Mouse (Mus musculus) ovary, adult 18-20 months (tissue): ENCODE measurements at regions not wholly inside any gene's neighbourhood (a gene's known extent, or its start where the extent isn't known, plus 50 kb on each side); places are given as distances from the start of the nearest gene placed in this dataset.

ENCODE experiments used
- DNase-seq: peaks from one replicate; pipeline ENCODE4 v3.0.0; 2022; ENCODE audit warnings: low spot score, mixed read lengths

DNA sequence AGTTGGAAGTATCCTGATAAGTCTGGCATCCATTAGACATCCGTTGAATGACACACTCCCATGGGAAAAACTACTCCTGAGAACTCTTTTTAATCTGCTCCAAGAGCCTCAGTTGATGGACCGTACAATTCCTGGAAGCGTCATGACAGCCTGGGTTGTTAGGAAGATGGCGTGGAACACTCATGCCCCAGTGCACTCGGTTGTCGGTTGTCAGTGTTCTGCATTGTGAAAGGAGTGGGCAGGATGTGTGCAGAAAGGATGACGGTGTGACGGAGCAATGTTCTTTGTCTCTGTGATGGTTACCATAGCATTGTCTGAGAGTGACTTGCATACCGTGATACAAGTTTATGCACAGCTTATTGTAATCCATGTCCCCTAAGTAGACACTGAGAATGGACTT, 164.4 kb downstream of the Slc30a10 start:
- no peak for DNase-seq

DNA sequence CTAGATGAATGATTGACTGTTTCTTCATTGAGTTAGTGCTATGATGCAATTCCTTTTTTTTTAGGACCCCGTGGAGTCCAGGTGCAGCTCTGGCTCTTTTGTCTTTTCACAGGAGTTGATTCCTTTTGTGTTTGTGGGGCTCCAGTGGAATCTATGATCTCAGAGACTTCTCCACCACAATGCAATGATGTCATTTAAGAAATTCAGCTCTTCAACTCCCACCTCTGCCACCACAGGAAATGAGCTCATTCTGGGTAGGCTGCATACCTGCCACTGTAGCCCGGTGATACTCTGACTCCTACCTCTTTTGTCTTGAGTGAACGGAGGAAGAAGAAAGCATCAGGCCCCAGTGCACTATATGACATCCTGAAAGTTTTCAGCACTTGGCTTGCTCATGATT, 173.8 kb downstream of the Slc30a10 start:
- DNase-seq, result no peak

DNA sequence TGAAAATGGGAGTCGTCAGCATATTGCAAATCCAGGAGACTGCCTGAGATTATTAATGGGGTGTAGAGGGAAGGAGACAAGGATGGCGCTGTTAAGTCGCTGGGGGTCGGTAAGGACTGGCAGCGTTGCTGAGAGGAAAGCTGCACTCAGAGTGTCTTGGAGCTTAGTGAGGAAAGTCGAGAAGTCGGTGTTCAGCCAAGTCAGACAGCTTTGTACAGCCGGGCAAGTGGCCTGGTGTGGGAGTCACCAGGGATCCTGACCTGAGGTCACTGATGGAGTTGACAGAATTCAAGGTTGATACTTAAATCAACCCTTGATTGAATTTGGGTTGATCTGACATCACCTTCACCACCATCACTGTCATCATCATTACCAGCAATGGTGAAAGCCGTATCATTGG, 175.3 kb downstream of the Slc30a10 start:
- DNase-seq, result no peak

DNA sequence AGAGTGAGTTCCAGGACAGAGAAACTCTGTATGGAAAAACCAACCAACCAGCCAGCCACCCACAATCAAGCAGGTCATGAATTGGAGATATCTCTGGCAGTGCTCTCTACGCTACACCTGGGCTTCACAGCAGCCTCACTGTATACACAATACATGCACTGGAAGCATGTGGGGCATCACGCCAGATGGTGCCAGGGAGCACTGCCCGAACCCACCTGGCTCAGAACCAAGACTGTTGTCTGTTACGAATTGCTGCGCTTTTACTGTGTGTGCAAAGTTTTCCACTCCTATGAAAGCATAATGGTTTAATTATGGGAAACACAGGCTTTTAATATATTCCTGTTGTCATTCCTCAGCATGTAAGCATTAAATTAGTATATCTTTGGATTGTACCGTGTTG, 184.0 kb downstream of the Slc30a10 start:
- no peak for DNase-seq

DNA sequence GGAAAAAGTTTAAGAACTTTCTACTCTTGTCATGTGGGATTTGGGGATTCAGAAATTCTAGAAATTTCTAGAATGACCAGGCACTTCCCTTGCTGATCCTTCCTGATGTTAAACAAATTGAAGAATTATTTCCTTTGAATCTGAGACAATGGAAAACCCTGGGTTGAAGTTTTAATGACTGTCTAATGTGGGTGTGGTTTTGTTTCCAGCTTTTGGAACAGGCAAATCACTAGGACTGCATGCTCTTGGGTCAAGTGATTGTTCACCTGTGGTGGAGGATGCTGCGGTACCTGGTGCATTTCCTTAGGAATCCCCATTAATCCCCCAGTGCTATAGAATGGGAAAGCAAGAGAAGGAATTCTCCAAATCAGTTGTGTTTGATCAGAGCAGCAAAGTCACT, 184.8 kb downstream of the Slc30a10 start:
- no peak for DNase-seq

DNA sequence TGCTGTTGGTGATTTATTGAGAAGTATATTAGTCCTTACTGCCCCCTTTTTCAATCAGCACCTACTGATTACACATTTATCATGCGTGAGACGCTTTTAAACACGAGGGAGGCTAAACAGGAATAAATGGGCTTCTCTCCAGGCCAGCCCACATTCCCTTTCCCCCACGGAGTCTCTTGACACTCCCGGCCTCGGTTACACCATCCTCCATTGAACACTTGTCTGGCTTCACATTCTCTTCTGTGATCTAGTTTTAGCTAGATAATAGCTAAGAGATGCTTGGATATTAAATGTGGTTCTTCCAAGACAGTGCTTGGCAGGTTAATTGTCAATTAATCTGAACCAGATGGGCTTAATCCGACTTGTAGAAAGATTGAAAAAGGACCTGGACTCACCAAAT, 189.4 kb downstream of the Slc30a10 start:
- no peak for DNase-seq

DNA sequence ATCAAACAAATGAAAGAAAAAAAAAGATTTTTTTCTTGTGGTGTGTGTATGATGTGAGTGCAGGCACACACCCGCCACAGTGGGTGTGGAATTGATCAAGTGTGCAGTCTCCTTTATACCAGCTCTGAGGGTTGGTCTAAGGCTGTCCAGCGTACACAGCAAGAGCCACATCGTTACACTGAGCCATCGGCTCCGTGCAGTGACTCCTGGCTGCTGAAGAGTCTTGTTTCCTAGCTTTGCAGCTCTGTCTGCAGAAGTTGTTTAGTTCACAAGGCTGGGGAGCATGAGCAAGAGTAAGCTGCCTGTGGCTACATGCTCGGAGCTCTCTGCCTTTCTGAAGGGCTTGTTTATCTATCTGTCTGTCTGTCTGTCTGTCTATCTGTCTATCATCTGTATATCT, 193.5 kb downstream of the Slc30a10 start:
- DNase-seq, result no peak

DNA sequence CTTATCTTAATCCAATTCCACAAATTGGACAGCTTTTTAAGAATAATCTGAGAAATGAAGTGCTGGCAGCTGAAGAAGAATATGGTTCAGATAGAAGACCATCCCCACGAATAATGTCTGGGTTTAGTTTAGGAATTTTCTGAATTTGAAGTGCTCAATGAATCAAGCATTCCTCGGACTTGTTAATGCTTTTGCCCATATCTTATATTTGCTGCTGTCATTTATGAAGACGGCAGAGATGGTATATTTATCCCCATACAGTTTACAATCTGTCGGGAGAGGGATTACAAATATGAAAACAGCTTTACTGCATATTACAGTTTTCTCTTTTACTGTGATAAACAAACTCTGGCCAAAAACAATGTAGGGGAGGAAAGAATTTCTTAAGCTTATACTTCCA, 194.3 kb downstream of the Slc30a10 start:
- no peak for DNase-seq

DNA sequence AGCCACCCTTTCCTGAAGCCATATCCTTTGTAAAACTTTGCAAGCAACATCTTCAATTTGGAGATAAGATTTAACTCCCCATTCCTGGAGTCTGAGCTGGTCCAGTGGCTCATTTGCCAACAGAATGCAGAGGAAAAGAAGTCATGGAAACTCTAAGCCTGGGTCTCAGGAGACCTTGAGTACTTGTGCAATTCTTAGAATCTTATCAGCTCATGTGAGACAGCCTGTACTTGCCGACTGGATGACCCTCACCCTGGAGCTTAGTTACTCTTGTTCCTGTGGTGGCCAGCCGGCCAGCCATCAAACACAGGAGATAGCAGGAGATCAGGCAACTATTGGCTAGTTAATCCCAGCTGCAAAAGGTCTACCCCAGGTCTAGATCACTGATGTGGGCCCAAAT, 196.3 kb downstream of the Slc30a10 start:
- peak; percentile 57 for DNase-seq

DNA sequence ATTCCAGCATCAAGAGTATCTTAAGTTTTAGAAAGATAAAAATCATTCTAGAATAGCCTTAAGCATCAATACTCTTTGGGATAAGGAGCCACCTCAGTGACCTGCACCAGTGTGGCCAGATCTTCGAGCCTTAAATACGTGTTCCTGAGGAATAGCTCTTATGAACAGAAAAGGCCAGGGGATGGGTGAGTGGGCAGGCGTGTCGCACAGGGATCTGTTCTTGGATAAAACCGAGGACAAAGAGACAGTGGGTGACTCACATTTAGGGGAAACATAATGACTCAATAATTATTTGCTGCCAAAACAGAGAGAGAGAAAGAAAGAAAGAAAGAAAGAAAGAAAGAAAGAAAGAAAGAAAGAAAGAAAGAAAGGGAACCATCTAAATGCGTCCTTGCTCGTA, 200.4 kb downstream of the Slc30a10 start:
- DNase-seq, result no peak

DNA sequence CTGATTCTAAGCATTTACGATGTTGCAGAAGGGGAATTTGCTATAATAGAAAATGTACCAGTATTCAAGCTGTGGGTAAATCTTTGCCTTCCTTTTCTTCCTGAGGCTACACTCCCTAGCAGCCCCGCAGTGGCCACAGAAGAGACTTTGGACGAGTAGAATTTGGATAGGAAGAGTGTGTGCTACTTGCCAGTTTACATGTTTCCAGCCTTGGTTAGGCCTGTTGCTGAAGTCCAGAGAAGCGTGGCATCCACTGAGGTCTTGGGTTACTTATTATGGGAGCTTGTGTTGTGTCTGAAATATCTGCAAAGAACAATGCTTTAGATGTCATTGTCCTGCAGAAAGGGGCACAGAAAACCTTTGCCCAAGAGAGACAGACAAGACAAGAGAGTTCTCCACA, 200.8 kb downstream of the Slc30a10 start:
- DNase-seq, result no peak

DNA sequence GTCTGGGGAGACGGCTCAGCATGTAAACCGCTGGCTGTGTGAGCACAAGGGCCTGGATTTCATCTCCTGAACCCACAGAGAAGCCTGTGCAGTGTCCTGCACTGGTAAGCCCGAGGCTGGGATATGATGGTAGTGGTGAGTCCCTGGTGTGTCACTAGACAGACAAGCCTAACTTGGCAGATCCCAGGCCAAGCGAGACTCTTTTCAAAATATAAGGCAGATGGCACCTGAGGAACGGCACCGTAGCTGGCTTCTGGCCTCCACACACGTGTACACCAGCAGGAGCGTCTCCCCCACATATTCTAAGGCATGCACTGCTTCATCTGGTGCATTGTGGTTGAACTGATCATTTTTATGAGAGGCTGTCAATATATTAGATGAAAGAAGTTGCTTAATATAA, 202.6 kb downstream of the Slc30a10 start:
- no peak for DNase-seq

DNA sequence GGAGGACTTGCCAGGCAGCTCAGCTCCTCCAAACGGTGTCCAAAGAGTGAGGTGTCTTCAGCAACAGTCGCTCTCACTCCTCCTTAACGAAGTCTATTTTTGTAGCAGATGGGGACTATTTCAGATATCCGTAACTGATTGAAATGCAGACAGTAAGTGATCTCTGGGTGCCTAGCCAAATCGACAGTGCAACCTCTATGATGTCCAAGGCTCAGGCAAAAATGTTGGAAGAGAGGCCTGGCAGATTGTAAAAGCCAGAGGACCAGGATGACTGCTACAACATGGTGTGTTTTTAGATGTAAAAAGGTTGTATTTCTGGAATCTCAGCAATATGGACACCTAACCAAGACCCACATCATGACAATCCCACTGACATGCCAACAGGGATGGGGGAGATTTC, 204.8 kb downstream of the Slc30a10 start:
- DNase-seq, result no peak

DNA sequence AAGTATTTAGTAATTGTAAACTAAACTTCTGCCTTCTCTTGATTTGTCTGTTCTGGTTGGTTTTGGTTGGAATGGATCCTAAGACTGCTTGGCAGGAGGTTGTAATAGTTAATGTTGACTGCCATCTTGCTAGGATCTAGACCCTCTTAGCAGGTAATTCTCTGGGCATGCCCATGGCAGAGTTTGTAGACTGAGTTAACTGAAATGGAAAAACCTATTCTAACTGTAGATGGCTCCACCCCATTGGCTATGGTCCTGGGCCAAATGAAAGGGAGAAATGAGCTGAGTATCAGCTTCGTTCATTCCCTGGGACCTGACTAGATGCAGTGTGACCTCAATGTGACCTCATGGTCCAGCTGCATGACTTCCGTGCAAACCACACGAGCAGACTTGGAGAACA, 207.7 kb downstream of the Slc30a10 start:
- no peak for DNase-seq

DNA sequence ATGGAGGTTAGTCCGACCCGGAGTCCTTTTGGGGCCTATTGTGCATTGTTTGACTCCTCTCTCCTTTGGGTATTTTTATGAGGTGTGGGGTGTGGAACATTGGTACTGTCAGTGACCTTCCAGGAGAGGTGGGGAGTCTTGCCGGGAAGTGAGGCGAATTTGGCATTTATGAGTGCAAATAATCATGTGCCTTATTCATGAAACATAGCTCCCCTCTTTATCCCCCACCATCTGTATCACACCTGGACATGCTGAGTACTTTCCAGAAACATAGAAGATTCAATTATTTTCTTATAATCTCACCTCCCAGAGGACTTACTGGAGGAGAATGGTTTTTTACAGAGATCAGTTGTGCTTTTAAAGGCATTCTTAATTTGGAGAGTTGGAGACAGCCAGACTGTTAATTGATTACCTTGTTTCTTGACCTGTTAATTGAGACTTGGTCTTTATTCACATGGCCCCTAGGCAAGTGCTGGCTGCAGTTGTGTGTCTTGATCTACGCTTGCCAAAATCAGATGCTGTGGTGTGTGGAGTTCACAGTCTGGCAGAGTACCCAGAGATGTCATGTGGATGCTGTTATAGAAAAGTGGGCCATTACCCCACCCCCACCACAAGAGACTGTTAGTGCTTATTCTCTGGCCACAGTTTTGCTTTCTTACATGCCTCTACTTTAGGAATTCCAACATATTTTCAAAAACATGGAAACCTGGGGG, 215.5 kb downstream of the Slc30a10 start:
- no peak for DNase-seq

DNA sequence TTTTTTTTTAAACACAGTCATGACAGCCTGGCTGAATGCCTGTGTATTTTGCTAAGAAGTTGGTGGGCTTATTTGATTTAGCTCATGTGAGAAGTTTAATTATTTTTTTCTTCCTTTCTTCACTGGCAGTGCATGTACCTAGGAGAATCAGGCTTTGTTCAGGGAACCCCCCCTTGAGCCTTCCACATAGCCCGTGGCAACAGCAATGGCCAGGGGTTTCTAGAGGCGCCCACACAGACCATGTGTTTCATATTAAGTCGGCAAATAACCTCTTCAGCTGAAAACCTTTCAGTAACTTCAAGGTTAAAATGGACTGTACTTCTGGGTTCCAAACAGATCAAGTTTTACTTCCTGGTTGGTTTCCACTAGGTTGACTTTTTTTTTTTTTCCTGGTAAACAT, 218.3 kb downstream of the Slc30a10 start:
- no peak for DNase-seq

DNA sequence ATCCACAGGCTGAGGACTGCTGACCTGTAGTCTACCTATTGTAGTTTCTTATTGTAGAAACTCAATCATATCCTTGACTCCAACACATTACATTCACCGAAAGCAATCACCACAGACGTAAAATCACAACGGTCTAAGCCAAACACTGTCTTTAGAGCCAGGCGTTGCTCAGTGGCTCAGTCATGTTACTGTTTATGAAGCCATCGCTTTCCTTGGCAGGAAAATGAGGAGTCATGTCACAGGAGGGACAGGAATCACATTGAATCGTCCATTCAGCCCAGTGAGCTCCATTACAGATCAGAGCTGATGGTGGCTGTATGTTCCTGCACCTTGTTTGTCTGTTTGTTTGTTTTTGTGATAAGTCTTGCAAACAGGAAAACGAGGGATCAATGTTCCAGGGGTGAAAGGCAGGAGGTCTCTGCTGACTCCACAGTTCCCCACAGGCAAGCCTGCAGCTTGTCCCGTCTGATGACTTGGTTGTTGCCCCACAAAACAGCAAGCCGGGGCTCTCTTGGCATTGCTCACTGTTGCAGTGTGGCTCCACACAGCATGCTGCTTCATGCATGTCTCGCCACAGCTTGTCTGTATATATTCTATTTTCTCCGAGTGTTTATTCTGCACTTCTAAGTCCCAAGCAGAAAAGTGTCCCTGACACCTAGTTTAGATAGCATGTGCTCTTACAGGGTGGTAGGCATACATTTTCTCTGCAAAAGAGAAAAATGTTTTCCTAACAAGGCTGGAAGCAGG, 221.2 kb downstream of the Slc30a10 start:
- no peak for DNase-seq

DNA sequence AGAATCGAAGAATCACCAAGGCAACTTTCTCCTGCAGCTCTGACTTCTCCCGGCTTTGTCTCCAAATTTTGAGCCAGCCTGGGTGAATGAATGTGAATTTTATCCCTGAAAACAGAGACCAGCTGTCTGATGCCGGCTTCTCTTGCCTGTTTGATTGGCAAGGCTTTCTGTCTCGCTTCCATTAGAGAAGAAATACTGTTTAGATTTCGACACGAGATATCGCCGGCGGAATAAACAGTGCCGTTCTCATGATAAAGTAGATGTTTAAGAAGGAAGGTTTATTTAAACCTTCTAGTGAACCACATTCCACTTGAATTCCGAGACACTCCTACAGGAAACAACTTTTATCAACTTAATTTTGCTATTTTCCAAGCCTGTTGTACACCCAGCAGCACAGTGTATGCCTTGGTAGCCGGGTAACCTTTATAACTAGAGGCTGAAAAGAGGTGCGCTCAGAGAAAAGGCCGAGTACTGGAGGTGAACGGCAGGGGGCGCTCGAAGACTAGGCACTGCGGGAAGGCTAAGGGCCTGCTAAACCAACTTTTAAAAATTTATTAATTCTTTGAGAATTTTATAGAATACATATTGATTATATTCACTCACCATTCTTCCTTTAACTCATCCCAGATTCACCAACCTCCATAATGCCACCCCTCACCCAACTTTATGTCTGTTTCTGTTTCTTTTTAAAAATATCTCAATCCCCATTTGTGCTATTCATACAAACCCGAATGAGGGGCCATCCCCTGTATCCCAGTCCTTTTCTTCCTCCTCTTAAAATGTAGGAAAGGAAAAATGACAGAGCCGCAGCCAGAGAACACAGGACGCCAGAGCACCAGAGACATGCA, 227.2 kb downstream of the Slc30a10 start:
- peak; percentile 43 for DNase-seq

DNA sequence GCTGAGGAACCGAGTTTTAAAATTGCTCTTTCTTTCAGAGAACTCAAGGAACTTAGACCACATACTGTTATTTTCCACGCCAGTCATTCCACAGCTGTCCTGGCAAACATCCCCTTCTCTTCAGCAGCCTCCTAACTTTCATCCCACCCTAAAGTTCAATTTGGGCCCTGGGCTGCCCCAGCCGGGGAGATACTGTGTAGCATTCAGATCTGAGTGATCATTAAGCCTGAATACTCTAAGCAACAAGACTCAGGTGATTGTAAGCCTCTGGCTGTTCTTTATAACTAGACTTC, 227.8 kb downstream of the Slc30a10 start:
- no peak for DNase-seq

DNA sequence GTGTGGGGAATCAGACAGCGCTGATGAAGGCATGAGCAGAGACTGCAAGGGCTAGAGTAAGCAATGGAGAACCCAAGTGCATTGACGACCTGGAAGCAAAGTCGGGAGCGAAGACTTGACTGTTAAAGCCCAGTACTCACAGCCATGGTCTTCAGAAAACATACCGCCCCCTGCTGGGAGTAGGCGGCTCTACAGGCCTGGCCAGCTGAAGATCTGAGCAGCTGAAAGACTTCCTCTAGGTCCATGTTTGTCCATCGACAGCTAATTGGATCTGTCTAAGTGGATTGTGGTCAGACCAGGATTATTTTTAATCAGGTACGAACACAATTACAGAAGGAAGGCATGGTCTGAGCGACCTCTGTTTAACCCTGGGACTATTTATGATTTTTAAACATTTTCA, 230.0 kb downstream of the Slc30a10 start:
- DNase-seq, result no peak

DNA sequence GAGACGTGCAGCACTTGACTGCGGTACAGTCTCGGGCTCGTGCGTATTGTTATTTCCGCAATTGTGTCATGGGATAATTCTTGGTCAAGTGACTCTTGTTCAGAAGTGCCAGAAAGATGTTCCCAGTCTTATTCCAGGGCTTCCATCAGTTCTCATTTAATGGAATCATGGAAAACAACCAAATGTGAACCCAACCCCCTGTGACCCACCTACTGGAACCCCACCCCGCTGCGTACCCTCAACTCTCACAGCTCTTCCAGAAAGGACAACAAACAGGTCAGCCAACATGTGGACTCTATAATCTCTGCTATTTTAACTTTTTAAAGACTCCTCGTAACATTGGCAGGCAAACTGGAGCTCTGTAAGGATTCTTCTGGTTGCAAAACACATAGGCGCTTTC, 233.9 kb downstream of the Slc30a10 start:
- no peak for DNase-seq

DNA sequence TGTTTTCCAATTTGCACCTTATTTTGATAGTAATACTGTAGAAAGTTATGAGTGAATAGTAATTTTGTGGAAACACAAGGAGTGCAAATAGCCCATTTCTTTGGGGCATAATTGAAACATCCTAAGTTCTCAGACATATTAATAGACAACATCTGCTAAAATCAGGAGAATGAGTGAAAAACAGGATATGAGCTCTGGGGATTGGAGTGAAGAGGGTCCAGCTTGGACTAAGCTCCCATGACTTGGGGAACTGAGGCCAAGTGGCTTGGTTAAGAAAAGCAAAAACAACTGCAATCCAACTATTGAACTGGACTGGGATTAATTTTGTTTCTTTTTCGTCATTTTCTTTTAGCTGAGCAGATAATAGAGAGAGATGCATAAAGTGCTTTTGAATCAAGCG, 240.7 kb downstream of the Slc30a10 start:
- no peak for DNase-seq

DNA sequence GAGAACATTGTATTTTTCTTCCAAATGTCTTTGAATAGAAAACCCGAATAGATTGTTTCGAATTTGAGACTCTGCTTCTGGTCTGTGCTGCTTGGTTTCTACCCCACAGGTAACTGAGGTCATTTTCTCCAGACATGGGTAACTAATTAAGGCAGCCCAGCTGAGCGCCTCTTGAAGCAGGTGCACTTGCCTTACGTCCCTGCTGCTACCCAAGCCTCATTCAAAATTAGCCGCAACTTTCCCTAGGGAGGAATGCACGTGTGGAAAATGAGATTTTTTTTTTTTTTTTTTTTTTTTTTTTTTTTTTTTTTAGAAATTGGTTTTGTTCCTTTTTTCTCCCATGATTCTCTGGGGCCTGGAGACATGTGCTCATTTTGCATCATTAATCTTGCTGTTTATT, 245.1 kb downstream of the Slc30a10 start:
- no peak for DNase-seq
